Mouse (Mus musculus): ENCODE results near the gene Thegl.
"Not testable (repeated sequence)": the region's sequence is repeated elsewhere in the genome, so short reads cannot be mapped to it uniquely, and the experiment has no call there.

The Thegl gene

GRCm38 (mm10) chr5:77015544-77016482 lies at the start of gene Thegl:
Thegl (plus strand) TSS chr5:77016023.
- DNase-seq (ENCODE audit: low spot score): peak; percentile 77

GRCm38 (mm10) chr5:76969250-76969649 lies 46.6 kb upstream of the Thegl start:
- DNase-seq (ENCODE audit: low spot score): no peak

- DNase-seq (ENCODE audit: low spot score): not testable (repeated sequence)
These were observed 44.7 kb upstream of the Thegl start for GRCm38 (mm10) chr5:76971115-76971514.

- no peak for DNase-seq (ENCODE audit: low spot score)
These were observed 42.3 kb upstream of the Thegl start for GRCm38 (mm10) chr5:76973488-76973887.

GRCm38 (mm10) chr5:76974207-76974553 lies 41.6 kb upstream of the Thegl start:
- DNase-seq (ENCODE audit: low spot score): no peak

GRCm38 (mm10) chr5:76974554-76975285 lies 41.1 kb upstream of the Thegl start, which contains the start of gene Srp72:
Srp72 (plus strand) TSS chr5:76974683.
- peak; percentile 82 for DNase-seq (ENCODE audit: low spot score)

GRCm38 (mm10) chr5:76975736-76976135 lies 40.1 kb upstream of the Thegl start:
- DNase-seq (ENCODE audit: low spot score): no peak

GRCm38 (mm10) chr5:76984015-76984414 lies 31.8 kb upstream of the Thegl start:
- no peak for DNase-seq (ENCODE audit: low spot score)

- DNase-seq (ENCODE audit: low spot score): no peak
These were observed 25.0 kb upstream of the Thegl start for GRCm38 (mm10) chr5:76990789-76991188.

GRCm38 (mm10) chr5:76993174-76993814 lies 22.5 kb upstream of the Thegl start:
- no peak for DNase-seq (ENCODE audit: low spot score)

- DNase-seq (ENCODE audit: low spot score): no peak
These were observed 17.4 kb upstream of the Thegl start for GRCm38 (mm10) chr5:76998416-76998815.

- DNase-seq (ENCODE audit: low spot score): no peak
These were observed 14.6 kb upstream of the Thegl start for GRCm38 (mm10) chr5:77001192-77001591.

GRCm38 (mm10) chr5:77004051-77004821 lies 11.6 kb upstream of the Thegl start, which contains the start of gene Arl9:
Arl9 (plus strand) TSS chr5:77004055.
- DNase-seq (ENCODE audit: low spot score): no peak

GRCm38 (mm10) chr5:77010352-77010751 lies 5.5 kb upstream of the Thegl start:
- DNase-seq (ENCODE audit: low spot score): no peak

- no peak for DNase-seq (ENCODE audit: low spot score)
These were observed 4.7 kb upstream of the Thegl start for GRCm38 (mm10) chr5:77011082-77011481.

- no peak for DNase-seq (ENCODE audit: low spot score)
These were observed 2.7 kb upstream of the Thegl start for GRCm38 (mm10) chr5:77013171-77013570.

- DNase-seq (ENCODE audit: low spot score): no peak
These were observed 12.2 kb downstream of the Thegl start for GRCm38 (mm10) chr5:77028034-77028433.

- peak; percentile 30 for DNase-seq (ENCODE audit: low spot score)
These were observed 13.9 kb downstream of the Thegl start for GRCm38 (mm10) chr5:77029735-77030134.

- not testable (repeated sequence) for DNase-seq (ENCODE audit: low spot score)
These were observed 19.3 kb downstream of the Thegl start for GRCm38 (mm10) chr5:77035101-77035500.

GRCm38 (mm10) chr5:77038451-77038850 lies 22.6 kb downstream of the Thegl start:
- DNase-seq (ENCODE audit: low spot score): no peak

GRCm38 (mm10) chr5:77039391-77039790 lies 23.6 kb downstream of the Thegl start:
- DNase-seq (ENCODE audit: low spot score): no peak

- DNase-seq (ENCODE audit: low spot score): no peak
These were observed 28.5 kb downstream of the Thegl start for GRCm38 (mm10) chr5:77044362-77044761.
